27 mouse cellular contexts compared by ENCODE assay signal in the genomic region with DNA sequence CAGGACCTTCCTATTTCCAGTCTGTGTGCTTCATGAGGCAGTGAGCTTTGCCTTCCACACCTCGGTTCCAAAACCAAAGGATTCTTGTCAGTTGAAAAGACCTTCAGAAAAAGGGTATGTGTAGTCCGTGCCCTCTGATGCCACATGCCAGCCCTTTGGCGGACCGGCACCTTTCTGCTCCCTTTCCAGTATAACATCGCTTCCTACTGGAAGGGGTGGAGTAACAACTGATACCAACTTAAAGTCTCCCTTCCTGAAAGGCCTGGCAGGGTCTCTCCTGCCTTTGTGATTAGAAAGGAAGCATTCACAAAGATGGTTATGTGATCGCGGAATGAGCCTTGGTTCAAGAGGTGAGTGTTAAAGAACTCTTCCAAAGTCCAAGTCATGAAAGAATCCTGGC. TPM values are rescaled to one million over a fixed set of nuclear protein-coding genes. Genes with fewer than 3 reads are reported as not detected.
"Had no signal": no experiment of that assay in that cellular context is flagged by ENCODE, and none has a peak within 500 bp of the region (broad histone marks: within the 10 kb centered on the region; RNA-seq: fewer than 3 reads in every experiment).

No protein-coding gene starts in this region.

- H3K4me2 ChIP-seq: forebrain, embryonic 15.5 days; heart, embryonic 12.5 days; hindbrain, embryonic 12.5 days; hindbrain, embryonic 14.5 days; intestine, embryonic 15.5 days; kidney, embryonic 15.5 days; limb, embryonic 12.5 days had no signal

- DNase-seq: forebrain, postnatal 0 days; gastrocnemius, adult 2 months; gastrocnemius, postnatal 10 days; gastrocnemius, postnatal 25 days; heart, adult 18-20 months; heart, postnatal 10 days; heart, postnatal 4 days; kidney, adult 18-20 months; kidney, adult 9 months; kidney, postnatal 14 days; kidney, postnatal 36 days; layer of hippocampus, adult 9-11 months; layer of hippocampus, postnatal 36 days had no signal

- H3K36me3 ChIP-seq: forebrain, embryonic 15.5 days; heart, embryonic 10.5 days; heart, embryonic 12.5 days; hindbrain, embryonic 10.5 days; hindbrain, embryonic 12.5 days; intestine, embryonic 15.5 days; kidney, embryonic 15.5 days; limb, embryonic 10.5 days; limb, embryonic 12.5 days had no signal

- H3K9ac ChIP-seq: forebrain, embryonic 15.5 days; forebrain, postnatal 0 days; heart, embryonic 12.5 days; hindbrain, embryonic 12.5 days; hindbrain, embryonic 14.5 days; intestine, embryonic 15.5 days; kidney, embryonic 15.5 days; limb, embryonic 12.5 days had no signal

- H3K27ac ChIP-seq: forebrain, embryonic 15.5 days; heart, embryonic 10.5 days; hindbrain, embryonic 10.5 days; hindbrain, embryonic 12.5 days; hindbrain, embryonic 14.5 days; intestine, embryonic 15.5 days; kidney, embryonic 15.5 days; kidney, postnatal 0 days; limb, embryonic 10.5 days; limb, embryonic 12.5 days had no signal

- H3K4me1 ChIP-seq: forebrain, embryonic 15.5 days had no signal

- H3K4me3 ChIP-seq: forebrain, embryonic 15.5 days; gastrocnemius, adult 2 months; heart, embryonic 10.5 days; heart, embryonic 12.5 days; hindbrain, embryonic 10.5 days; hindbrain, embryonic 12.5 days; intestine, embryonic 15.5 days; kidney, embryonic 15.5 days; limb, embryonic 10.5 days; limb, embryonic 12.5 days had no signal

- ATAC-seq: forebrain, embryonic 15.5 days; forebrain, postnatal 0 days; hindbrain, embryonic 16.5 days; inflammation-experienced regulatory T-cells, adult 6 months; intestine, embryonic 15.5 days; intestine, postnatal 0 days had no signal

- H3K27me3 ChIP-seq: forebrain, embryonic 15.5 days; heart, embryonic 12.5 days; hindbrain, embryonic 12.5 days; intestine, embryonic 15.5 days; kidney, embryonic 15.5 days; limb, embryonic 12.5 days had no signal

- H3K9me3 ChIP-seq: forebrain, embryonic 15.5 days; heart, embryonic 10.5 days; heart, embryonic 12.5 days; hindbrain, embryonic 10.5 days; hindbrain, embryonic 12.5 days; intestine, embryonic 15.5 days; kidney, embryonic 15.5 days; limb, embryonic 10.5 days; limb, embryonic 12.5 days had no signal

RNA-seq across cellular contexts. Expression of gene Tmem100, which starts 19.9 kb away (rescaled TPM):
- polyA plus RNA-seq: inflammation-experienced regulatory T-cells, adult 6 months had no signal
